Mouse (Mus musculus) retina, postnatal 7 days (tissue): ENCODE results near the gene Henmt1.

ENCODE experiments used
- DNase-seq: peaks from one replicate; pipeline ENCODE4 v3.0.0-alpha.2; 2012; ENCODE audit warnings: low read depth, low spot score

Henmt1 gene

GRCm38 (mm10) chr3:108997284-108997683, 57.6 kb downstream of the Henmt1 start:
- DNase-seq = no peak

GRCm38 (mm10) chr3:108997762-108998161, 58.1 kb downstream of the Henmt1 start:
- no peak for DNase-seq

GRCm38 (mm10) chr3:108999173-108999572, 59.5 kb downstream of the Henmt1 start:
- no peak for DNase-seq

DNA sequence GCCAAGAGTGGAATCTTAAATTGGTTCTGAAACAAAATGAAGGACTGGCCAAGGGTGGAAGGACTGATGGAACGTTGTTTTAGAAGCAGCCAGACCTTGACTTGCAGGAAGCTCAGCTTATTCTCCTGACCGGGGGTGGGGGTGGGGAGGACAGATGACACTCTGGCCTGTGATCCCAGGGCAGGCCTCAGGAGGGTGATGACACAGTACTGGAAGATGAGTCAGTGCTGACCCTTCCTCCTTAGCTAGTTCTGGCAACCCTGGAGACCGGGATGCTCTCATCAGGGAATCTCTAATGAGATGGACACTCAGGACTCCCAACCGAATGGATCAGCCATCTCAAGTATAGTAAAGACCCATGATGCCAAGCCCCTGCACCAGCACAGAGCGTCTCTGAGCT, 66.1 kb downstream of the Henmt1 start:
- no peak for DNase-seq

DNA sequence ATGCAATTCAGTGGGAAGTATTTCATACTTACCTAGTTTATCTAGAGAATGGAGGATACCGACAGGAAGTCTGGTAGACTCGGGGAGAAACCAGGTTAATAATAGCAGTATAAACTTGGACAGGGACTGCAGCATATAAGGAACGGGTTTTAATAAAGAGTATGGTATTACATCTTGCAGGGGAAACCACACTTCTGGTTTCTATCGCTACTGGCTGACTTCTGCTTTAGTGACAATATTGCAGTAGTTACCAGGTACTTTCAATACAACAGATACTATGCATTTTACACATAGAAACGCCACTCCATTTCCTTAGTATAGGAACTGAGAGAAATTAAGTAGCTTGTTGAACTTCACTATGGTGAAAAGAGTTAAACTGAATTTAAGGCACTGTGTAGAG, 68.5 kb downstream of the Henmt1 start:
- DNase-seq = no peak
